Mouse (Mus musculus) embryo, embryonic 11 days (tissue): Measurements from ENCODE around the gene Hunk.

ENCODE experiments used
- DNase-seq: peaks from one replicate; pipeline ENCODE4 v3.0.0-alpha.2; 2015

Hunk gene

DNA sequence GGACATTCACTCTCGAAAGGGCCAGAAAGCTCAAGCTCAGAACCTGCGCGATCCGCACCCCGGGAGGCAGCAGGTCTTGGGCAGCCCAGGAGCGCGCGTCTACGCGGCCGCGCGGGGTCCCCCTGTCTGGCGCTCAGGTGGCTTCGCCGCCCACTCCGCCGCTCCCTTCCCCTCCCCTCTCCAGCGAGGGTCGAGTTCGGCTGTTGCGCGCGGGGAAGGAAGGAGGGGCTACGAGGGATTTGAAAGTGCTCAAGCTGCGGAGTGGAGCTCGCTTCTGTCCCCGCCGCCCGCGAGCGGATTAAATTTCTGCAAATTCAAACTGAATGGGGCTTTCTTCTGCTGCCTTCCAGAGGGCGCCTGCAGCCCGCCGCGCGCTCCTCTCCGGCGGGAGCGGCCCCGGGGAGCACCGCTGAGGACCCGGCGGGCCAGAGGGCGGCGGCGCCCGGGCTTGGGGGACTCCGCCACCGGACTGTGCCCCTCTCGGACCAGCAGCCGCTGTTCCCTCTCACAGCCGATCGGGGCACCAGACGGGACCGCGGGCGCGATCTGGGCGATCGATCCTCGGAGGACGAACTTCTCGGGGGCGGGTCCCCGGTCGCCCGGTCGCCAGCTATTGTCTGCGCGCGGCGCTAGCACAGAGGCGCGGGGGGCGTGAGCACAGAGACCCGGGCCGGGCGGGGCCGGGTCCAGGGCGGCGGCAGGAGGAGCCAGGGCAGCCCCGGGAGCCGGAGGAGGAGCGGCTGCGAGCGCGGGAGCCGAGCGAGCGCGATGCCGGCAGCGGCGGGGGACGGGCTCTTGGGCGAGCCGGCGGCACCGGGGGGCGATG, at the start of gene Hunk:
Hunk (plus strand) TSS at position 326 of the 826 bp plus-strand sequence.
- DNase-seq, result peak; percentile 90

DNA sequence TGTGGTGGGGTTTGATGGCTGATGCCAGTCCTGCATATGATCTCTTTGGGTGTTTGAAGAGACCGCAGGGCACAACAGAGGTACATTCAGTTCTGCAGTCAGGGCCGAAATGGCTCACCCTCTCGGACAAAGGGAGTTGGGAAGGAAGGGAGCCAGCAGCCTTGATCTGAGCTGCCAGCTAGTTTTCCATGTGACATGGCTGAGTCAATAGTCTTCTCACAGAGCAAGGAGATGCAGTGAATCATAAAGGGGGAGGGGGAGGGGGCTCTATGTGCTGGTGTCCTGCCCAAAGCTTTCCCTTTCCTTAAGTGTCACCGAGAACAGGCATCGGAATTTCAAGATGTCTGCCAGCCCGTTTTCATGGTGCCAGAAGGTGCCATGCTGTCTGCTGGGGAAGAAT, 46.8 kb upstream of the Hunk start:
- no peak for DNase-seq

DNA sequence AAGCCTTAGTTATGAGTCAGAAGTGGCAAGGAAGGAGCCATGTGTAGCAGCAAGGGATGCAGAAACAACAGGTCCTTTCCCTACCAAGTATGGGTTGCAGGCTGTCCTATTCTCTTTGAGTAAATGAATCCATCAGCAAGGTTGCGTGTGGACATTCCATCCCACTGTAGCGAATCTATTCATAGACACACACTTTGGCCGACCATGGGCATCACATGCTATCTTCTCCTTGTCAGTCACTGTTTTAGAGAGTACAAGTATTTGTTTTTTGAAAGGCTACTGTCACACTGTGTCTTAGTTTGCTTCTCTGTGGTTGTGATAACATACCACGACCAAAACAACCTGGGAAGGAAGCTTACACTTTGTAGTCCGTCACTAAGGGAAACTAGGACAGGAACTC, 44.7 kb upstream of the Hunk start:
- no peak for DNase-seq

DNA sequence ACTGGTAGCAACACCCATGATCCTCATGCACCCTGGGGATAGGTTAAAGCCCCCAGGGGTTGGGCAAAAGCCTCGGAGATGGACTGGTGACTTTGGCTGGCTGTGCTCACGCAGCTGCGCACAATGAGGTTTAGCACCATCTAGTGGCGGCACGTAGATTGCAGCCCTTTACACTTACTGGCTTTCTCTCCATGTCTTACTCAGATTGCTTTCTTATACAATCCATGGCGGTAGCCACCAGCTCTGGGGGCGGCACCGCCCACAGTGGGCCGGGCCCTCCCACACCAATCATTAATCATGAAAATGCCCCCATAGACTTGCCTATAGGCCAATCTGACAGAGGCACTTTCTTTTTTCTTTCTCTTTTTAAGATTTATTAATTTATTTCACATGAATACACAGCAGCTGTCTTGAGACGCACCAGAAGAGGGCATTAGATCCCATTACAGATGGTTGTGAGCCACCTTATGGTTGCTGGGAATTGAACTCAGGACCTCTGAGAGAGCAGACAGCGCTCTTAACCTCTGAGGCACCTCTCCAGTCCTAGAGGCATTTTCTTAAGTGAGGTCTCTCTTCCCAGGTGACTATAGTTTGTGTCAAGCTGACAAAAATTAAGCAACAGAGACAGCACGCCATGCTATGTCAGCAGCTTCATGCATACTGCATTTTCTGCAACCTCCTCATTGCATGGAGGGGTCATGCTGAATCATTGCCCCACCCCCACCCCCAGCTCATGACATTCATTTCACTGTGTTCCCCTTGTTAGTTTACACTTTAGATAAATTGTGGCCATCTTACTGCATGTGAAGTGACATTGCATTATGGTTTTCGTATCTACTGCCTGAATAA, 35.9 kb upstream of the Hunk start:
- peak; percentile 84 for DNase-seq

DNA sequence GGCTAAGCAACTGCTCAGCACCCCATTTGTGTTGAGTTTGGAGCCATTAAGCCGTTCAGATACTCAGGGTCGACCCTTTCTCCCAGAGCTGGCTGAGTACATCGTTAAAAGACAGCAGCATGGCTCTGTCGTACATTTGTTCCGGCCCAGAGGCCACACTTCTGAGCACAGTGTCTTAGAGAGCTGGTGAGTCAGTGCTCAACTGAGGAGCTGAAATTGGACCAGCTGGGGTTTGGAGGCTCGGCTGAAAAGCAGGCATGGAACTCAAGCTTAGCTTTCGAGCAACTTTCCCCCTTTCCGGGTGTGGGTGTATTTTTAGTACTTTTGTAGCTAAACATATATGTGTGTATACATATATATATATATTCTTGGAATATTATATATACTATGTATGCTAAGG, 34.1 kb upstream of the Hunk start:
- DNase-seq, result no peak

DNA sequence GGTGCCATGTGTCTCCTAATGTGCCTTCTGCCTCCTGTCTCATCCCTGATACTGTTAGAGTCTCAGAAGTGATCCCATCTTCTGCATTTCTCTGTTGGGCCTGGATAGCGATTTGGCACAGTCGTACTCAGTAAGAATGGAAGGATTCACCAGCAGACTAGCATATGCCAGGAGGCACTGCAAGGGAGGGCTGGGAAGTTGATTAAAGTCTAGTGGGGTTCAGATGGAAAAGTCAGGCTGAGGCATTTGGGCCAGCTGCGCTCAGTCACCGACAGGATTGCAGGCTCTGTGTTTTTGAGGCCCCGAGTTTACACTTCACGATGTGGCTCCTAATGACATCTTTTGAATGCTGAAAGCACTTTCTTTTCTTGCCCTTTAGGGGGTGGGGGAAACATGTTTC, 33.1 kb upstream of the Hunk start:
- no peak for DNase-seq

DNA sequence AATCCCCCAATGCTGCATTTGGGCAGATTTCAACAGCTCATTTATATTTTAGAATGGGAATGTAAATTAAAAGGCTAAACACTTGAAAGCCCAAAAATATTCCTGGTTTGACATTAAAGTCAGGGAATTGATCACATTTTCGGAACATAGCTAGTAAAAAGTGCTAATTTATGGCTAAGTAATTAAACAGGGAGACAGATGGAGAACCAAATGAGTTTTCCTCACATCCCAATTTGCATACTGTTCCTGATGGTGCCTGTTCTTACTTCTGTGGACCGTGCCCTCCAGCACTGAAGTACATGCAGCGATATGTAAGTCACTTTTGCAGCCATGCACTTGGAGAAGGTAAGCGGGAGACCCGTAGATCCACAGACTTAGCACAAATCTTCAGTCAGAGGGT, 32.7 kb upstream of the Hunk start:
- DNase-seq, result no peak

DNA sequence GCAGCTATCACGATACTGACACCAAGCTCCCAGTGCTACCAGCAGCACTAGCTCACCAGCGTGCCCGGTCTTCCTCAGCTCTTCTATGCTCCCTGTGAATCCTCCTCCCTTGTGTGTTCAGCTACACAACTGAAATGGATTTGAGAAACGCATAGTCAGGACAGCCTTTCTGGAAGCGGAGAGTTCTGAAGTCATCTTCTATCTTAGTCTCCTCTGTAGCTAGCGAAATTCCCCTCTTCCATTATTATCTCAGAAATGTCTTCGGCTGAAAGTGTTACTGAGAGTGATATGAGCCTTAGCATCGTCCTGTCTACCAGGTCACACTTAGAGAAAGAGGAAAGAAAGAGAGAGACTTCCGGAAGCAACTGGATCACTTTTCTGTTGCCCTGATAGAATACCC, 26.5 kb upstream of the Hunk start:
- no peak for DNase-seq

DNA sequence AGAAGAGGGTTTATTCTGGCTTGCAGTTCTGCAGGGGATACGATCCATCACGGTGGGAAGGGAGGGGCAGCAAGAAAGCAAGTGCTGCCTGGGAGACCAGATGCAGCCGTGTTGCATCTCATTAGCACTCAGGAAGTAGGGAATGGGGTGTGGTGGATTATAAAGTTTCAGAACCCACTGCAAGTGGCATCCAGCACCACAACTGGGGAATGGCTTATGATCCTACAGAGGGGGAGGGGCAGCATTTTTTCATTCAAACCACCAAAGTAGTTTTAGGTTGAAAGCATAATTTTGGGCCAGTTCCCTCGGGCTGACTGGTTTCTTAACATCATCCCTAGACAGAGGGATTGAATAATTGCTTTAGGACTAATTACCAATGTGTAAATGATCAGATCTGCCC, 26.1 kb upstream of the Hunk start:
- peak; percentile 18 for DNase-seq

DNA sequence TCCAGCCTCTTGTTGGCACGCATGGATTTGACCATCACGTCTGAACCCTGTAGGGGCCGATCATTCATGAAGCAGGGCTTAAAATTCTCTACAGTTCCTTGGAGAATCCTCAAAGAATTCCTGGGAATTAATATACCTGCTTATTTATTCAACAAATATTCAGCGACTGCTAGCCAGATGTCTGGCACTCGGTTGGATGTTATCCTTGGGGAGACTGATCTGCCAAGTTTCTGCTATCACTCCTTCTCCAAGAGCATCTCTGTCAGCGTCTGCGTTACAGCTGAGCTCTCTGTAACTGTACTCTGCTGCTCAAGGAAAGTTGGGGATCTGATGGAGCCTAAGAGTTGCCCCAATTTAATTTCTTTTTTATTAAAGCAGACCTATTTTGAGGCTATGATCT, 25.5 kb upstream of the Hunk start:
- no peak for DNase-seq

DNA sequence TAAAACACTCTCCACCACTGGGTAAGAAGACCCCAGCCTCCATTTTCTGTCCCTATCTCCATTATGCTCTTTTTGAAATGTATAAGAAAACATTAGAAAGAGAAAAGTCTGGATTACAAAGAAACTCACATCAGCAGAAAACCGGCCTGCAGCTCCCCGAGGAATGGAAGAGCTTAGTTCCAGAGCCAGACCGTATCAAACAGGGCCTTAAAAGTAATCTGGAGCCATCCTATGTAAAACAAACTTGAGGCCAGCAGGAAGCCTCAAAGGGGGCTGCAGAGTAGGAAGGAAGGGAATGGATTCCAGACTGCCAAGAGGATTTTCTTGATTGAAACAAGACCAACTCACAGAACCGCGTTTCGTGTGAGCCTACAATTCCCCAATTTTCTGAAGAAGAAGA, 22.9 kb upstream of the Hunk start:
- DNase-seq, result no peak

DNA sequence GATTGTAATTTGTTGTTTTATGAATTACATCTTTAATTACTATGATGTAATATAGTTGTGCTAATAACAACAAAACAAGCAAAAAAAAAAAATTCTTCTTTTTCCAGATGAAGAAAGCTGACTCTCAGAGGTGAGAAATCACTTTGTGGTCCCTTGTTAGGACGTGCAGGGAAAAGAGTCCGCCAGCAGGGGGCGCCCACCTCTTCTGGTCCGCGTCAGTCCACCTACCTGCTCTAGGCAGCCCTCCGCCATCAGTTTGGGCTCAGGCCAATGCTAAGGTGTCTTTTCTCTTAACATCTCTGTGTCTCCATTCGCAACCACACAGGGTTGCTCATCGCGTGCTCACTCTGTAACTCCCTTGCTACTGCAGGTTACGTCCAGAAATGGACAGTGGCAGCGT, 5.9 kb upstream of the Hunk start:
- DNase-seq, result peak; percentile 86

DNA sequence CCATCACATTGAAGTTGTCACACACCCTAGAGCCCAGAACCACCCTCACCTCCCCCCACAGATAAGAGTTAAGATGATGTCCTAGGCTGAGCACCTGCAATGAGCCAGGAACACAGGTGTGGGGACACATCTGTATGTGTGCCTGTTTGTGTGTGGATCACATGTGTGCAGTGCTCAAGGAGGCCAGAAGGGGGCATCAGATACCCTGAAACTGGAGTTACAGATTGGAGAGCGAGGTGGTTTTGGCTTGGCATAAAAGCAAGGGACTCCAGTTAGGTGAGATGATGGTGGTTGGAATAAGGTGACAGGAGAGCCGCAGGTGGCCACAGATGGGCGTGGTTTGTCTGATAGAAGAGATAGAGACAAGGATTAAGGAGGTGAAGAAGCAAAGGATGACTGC, 4.2 kb upstream of the Hunk start:
- DNase-seq, result peak; percentile 26

DNA sequence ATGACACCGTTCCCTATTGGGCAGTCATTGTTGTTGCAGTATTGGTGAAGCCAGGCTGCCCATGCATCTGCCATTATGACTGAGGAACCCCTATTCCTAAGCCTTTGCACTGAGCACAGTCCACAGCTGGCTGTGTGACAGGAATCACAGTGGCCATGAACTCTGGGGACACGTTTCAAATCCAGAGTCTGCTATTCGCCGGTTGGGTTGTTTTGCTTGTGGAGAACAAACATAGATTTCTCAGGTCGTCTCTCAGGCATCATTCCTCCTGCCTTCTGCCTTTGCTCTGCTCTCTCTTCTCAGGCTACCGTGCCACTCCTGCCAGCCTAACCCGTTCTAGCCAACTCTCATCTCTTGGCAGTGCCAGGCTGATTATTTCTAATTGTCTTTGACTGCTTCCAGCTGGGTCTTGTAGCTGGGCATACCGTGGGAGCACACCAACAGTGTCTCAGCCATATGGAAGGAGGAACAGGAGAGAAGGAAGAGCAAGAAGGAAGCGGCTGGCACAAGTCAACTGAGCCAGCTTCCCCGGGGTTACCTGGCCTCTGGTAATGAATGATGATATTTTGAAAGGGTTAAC, 3.0 kb upstream of the Hunk start:
- no peak for DNase-seq

DNA sequence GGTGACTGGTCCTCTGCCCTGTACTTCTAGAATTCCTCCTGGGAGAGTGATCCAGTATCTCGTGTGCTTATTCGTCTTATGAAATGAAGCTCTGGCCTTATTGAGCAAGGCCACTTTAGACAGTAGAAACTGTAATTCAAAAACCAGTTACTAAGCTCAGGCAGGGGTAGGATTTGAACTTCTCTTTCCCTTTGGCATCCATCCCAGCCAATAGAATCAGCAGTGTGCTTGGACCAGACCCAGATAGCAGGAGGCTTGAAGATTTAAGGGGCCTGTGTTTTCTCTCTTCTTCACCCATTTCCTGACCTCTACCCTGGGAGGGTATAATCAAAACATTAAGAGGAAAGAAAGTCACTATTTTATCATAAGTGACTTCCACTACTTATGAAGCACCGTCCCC, 1.8 kb upstream of the Hunk start:
- DNase-seq, result no peak

DNA sequence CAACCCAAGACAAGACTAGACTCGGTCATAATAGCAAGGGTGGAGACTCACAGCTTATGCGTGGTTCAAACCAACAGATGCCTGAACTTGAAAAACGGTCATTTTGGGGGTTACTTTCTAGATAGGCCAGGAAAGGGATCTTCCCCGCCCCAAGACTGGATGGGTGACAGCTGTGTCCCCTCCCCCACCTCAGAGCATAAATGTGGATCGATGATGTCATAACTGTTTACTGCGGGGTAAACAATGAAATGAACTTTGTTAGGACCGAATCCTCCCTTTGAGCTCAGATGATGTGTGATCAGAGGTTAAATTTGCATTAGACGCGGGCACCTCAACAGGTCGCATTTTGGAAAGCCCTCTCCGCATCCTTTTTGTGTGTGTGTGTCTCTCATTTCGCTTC, 967 bp upstream of the Hunk start:
- peak; percentile 47 for DNase-seq

DNA sequence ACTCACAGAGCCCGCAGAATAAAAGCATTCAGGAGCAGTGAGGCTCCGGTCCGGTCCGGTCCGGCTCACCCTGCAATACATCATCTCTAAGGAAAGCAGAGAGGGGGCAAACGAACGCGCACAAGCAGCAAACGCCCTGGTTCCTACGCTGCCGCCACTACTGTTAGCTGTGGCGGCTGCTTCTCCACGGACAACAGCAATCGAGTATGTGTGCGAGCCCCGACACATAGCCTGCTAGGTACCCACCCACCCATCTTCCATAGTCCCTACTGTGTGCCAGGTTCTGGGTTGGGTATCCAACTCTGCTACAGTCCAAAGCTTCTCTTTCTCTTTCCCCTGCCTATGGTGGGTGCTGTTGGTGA, 506 bp upstream of the Hunk start:
- DNase-seq, result peak; percentile 71

DNA sequence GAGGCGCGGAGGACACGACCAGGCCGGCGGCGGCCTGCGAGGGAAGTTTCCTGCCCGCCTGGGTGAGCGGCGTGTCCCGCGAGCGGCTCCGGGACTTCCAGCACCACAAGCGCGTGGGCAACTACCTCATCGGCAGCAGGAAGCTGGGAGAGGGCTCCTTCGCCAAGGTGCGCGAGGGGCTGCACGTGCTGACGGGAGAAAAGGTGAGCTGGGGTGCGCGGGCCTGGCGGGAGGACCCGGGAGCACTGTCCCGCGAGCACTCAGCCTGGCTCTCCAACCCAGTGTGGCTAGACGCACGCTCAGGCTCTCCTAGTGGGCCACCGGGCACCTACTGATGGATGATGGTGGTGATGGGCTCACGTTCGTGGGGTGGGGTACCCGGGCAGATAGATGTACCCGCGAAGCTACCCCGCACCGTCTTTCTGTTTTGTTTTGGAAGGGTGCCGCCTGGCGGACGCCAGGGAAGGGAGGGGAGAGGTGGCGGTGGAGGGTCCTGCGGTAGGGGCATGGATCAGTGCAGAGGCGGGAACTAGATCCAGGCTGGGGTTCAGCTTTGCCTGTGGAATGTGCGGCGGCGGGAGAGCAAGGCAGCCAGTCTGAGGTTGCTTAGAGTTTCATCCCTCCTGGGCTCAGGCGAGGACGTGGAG, 824 bp downstream of the Hunk start:
- DNase-seq, result peak; percentile 85

DNA sequence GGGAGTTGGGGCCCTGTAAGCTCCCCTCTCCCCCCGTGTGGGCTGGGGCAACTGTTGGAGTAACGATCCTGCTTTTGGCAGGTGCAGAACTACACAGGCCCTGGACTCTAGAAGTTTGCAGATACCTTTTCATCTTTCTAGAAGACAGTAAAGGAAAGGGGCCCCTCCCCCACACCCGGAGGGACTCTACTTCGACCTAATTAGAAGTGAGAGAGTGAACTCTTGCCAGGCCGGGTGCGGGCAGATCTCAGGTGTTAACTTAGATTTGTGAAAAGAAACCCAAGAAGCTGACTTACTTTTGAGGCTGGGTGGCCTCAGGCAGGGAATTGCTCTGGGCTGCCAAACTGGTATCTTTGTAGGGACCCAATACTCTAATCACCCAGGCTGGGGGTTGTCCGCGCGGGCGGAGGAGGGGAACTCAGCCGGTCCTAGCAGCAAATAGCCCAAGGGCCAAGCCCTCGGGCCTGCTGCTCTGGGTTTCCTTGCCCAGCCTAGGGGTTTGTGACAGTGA, 1.4 kb downstream of the Hunk start:
- peak; percentile 70 for DNase-seq

DNA sequence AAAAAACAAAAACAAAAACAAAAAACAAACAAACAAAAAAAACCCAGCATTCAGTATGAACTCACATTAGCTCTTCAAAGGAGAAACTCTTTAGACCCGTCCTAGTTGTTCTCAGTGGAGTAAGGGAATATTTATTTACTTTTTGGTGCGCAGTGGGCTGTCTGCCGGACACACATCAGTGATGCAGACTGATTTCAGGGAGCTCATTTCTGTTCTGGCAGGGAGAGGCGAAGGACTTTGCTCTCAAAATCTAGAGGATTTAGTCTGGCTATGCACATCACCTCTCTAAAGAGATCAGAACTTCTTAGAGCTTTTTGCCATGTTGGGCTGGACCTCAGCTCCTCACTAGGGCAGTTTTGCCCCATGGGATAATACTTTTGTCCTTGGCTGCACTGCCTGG, 2.1 kb downstream of the Hunk start:
- no peak for DNase-seq

DNA sequence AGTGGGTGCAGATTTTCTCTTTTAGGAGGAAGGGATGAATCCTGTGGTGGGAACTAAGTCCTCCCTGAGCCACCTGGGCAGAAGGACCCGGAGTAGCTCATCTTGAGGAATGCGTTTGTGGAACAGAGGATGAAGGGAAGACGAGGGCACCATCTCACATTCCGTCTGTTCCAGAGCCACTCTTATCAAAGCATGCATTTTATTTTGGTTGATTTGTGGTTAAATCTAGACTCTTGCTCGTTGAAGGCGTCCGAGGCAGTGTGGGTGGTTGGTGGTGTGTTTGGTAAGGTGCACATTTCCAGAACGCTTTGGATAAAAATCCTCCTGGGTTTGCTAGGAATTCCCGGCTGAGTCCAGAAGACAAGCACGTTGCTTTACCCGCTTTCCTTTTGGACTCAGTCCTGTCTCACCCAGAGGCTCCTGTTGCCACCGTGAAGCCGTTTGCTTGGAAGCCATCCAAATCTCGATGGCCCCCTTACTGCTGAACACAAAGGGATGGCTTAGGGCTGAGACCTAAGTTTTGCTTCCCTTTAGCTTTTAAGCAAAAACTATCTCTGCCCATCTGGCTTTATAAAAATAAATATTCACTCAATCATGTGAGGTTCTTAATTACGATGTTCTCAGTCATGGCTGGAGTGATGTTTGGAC, 3.4 kb downstream of the Hunk start:
- DNase-seq, result no peak

DNA sequence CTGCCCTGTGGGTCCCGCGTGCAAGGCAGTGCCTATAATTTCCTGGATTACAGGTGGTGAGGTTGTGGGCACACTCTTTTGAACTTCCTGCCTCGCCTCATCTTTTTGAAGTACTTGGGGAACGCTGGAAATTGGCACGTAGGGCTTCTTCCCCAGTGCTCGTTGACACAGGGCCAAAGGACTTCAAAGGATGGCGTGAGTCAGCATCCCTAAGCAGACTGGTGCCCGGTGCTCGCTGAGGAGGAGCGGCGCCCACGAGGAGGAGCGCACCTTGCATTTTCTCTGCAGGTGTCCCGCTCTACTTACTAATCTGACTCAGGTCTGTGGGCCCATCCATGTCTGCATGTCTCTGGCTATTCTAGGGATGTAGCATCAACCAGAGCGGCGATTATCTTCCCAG, 4.9 kb downstream of the Hunk start:
- no peak for DNase-seq

DNA sequence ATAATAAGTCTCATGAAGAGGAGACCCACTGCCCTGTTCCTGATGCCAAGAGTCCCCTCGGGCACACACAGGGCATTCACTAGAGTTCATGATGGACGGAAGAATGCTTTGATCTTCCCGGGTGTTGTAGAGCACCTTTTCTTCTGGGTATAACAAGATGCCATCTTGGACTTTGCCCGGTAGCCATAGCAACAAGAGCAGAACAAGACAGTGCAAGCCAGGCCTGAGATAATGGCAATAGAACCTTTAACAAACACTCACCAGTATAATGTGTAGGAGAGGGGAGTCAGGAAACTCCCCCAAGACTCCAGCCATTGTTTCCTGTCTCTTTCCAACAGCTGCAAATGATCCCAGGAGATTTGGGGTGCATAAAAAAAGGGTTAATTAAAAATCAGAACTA, 8.9 kb downstream of the Hunk start:
- DNase-seq, result no peak
